Mouse (Mus musculus) splenic B cell, adult 2 months (primary cell): ENCODE measurements around the gene Tuba3b.

ENCODE experiments used
- DNase-seq: peaks from one replicate; pipeline ENCODE4 v3.0.0-alpha.2; 2011; ENCODE audit warnings: low read depth, low spot score
- H3K27me3 ChIP-seq: 2 replicates; pipeline ENCODE4 v1.6.1; 2012; ENCODE audit warnings: mild to moderate bottlenecking, low read length, moderate library complexity, mixed read lengths; ENCODE audit not compliant: control insufficient read depth, poor library complexity, insufficient read depth, severe bottlenecking
- H3K36me3 ChIP-seq: 2 replicates; pipeline ENCODE4 v1.6.1; 2012; ENCODE audit warnings: mild to moderate bottlenecking, low read length, moderate library complexity, mixed read lengths; ENCODE audit not compliant: control insufficient read depth, poor library complexity, insufficient read depth, severe bottlenecking

The Tuba3b gene

DNA sequence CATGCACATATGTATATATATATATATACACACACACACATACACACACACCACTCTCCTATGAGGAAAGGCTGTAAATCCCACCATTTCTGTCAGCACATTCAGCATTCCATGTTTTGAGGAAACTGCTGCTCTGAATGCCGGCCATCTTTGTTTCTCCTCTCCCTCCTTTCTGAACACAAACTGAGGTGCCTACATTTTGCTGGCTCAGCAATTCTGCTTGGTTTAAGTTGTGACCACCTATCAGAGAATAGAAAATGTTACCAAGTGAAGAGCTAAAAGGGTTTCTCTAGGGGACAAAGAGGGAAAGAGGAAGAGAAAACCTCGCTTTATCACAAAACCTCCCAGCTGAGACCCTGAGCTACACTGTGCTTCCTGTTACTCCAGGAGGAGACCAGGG, 18.9 kb downstream of the Tuba3b start:
- no peak for DNase-seq

DNA sequence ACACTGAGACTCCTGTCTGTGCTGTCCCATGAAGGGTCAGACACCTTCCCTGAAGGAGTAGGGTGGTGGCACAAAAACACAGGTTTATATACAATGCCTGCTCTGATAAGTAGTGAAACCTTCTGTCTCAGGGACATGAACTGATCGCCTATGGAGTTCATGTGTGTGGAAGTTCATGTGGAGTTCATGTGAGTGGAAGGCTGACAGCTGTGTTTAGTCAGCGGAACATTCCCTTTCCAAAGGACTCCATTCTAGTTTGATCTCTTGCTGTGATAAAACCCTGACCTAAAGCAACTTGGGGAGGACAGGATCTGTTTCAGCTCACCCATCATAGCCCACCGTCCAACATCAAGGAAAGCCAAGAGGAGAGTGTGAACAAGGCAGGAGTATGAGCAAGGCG, 21.1 kb downstream of the Tuba3b start:
- Histone ChIP-seq H3K36me3 (no peaks in the 10 kb centered on the region), H3K27me3 (no peaks in the 10 kb centered on the region)
- DNase-seq = no peak

More for the DNA sequence above, 18.9 kb downstream of the Tuba3b start:
- Histone ChIP-seq H3K27me3 (no peaks in the 10 kb centered on the region), H3K36me3 (no peaks in the 10 kb centered on the region)

- no peak for DNase-seq
- H3K27me3 ChIP-seq = no peaks in the 10 kb centered on the region
Measured at GRCm38 (mm10) chr6:145638248-145638647, 22.7 kb downstream of the Tuba3b start.

GRCm38 (mm10) chr6:145640971-145641506, 25.5 kb downstream of the Tuba3b start:
- Histone ChIP-seq H3K36me3 (no peaks in the 10 kb centered on the region), H3K27me3 (no peaks in the 10 kb centered on the region)
- no peak for DNase-seq

More at GRCm38 (mm10) chr6:145638248-145638647, 22.7 kb downstream of the Tuba3b start:
- H3K36me3 ChIP-seq = no peaks in the 10 kb centered on the region

DNA sequence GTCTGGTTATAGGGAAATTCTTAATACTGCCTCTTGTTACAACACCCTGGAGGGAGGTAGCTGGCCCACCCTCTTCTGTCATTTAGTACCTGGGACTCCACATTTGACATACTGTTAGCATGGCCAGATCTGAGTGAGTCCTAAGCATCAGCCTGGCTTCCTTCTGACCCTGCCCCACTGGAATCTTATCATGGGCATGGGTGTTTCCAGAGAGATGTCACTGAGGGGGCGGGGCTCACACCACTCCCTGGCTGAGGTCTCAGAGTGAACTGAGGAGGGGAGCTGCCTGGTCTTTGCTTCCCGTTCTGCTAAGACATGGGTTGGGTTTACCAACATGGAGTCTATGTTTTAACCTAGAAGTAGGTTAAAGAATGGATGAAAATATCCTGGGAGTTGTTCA, 36.4 kb downstream of the Tuba3b start:
- Histone ChIP-seq H3K36me3 (no peaks in the 10 kb centered on the region), H3K27me3 (no peaks in the 10 kb centered on the region)
- no peak for DNase-seq

DNA sequence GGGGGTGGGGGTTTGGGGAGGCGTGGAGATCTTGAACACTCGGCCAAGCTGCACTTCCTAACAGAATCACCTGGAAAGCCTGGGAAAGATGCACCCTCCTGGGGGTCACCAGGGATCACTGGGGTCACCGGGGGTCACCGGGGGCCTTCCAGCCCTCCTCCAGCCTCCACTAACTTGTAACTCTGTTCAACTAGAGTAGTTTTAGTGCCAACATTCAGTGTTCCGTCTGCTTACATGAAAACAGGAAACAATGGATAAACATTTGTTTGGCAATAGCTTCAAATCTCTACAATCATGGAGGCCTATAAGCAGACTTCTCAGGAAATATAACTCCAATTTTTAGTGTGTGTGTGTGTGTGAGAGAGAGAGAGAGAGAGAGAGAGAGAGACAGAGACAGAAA, 37.4 kb downstream of the Tuba3b start:
- no peaks in the 10 kb centered on the region for H3K27me3 ChIP-seq
- DNase-seq = no peak
- H3K36me3 ChIP-seq = no peaks in the 10 kb centered on the region

DNA sequence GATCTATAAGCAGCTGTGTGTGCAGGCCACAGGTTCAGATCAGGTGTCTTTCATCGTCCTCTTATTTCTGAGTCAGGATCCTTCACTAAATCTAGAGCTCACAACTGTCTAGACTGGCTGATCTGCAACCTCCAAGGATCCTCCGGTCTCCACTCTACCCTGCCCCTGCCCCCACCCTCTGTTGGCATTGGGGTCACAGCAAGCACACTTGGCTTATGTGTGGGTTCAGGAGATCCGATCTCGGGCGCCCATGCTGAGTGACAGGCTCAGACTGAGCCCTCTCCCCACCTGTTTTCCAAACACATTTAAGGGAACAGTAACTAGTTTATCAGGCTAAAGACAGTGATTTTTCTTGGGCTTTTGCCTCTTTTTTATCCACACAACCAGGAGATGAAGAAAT, 38.1 kb downstream of the Tuba3b start:
- Histone ChIP-seq H3K27me3 (no peaks in the 10 kb centered on the region), H3K36me3 (no peaks in the 10 kb centered on the region)
- no peak for DNase-seq

DNA sequence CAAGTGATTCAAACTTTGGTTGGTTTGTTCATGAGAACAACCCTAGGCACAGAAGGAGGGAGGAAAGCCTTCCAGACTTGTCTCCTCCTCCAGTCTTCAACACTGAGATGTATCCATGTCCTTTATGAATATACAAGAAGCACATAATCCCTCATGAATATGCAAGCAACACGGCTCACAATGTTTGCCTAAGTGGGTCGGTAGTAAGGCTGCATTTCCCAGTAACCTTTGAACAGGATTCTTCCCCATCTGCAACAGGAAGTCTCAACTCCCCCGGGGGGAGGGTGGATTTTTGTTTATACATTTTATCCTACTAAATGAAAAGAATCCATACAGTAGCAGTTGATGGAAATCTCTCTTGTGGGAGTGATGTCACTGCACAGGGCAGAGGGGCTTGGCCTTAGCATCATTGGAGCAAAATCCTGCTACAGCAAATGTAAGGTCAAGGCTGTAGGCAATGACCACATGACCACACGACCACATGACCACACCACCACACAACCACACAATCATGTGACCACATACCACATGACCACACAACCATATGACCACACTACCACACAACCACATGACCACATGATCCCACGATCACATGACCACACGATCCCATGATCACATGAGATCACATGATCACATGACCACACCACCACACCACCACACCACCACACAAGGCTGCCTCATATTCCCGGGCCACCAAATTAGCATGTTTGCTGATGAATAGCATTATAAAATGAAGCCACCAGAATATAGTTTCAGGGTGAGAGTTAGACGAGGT, 38.7 kb downstream of the Tuba3b start:
- Histone ChIP-seq H3K36me3 (no peaks in the 10 kb centered on the region), H3K27me3 (no peaks in the 10 kb centered on the region)
- peak; percentile 26 for DNase-seq

- Histone ChIP-seq H3K36me3 (no peaks in the 10 kb centered on the region), H3K27me3 (no peaks in the 10 kb centered on the region)
- DNase-seq = no peak
Measured at GRCm38 (mm10) chr6:145655678-145656077, 40.1 kb downstream of the Tuba3b start.

GRCm38 (mm10) chr6:145656740-145657591, 41.4 kb downstream of the Tuba3b start:
- H3K36me3 ChIP-seq = no peaks in the 10 kb centered on the region
- no peaks in the 10 kb centered on the region for H3K27me3 ChIP-seq
- no peak for DNase-seq

- no peak for DNase-seq
- Histone ChIP-seq H3K36me3 (no peaks in the 10 kb centered on the region), H3K27me3 (no peaks in the 10 kb centered on the region)
Measured at GRCm38 (mm10) chr6:145659116-145659515, 43.6 kb downstream of the Tuba3b start.

DNA sequence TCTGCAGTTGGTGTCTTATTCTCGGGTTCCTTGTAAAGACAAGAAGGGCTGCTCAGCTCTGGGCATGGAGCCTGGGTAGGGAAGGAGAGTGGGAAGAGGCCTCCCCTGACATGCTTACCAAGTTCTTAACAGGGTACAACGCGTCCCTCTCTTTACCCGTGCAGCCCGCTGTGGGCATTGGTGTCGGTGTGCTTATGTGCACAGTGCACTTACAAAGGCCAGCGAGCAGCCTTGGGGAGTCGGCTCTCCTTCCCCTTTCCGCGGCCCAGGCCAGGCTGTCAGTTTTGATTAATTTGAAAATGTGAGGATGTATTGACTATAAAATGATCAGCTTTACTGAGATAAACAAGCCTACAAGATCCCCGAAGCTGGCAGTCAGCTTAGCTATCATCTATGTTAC, 45.4 kb downstream of the Tuba3b start:
- no peak for DNase-seq
- no peaks in the 10 kb centered on the region for H3K36me3 ChIP-seq
- H3K27me3 ChIP-seq = no peaks in the 10 kb centered on the region

GRCm38 (mm10) chr6:145664208-145664607, 48.7 kb downstream of the Tuba3b start:
- no peaks in the 10 kb centered on the region for H3K27me3 ChIP-seq
- no peaks in the 10 kb centered on the region for H3K36me3 ChIP-seq
- DNase-seq = no peak

- no peak for DNase-seq
- Histone ChIP-seq H3K36me3 (no peaks in the 10 kb centered on the region), H3K27me3 (no peaks in the 10 kb centered on the region)
Measured at GRCm38 (mm10) chr6:145665751-145666150, 50.2 kb downstream of the Tuba3b start.

GRCm38 (mm10) chr6:145667654-145668053, 52.1 kb downstream of the Tuba3b start:
- Histone ChIP-seq H3K36me3 (no peaks in the 10 kb centered on the region), H3K27me3 (no peaks in the 10 kb centered on the region)
- no peak for DNase-seq
